Mouse (Mus musculus) layer of hippocampus, adult 11-12 months (tissue): ENCODE measurements around the gene Fam241b.
"Not testable (repeated sequence)": the region's sequence is repeated elsewhere in the genome, so short reads cannot be mapped to it uniquely, and the experiment has no call there.

Experiments used
- DNase-seq: peaks from one replicate; pipeline ENCODE4 v3.0.0; 2022; ENCODE audit warnings: low spot score

Gene Fam241b

GRCm38 (mm10) chr10:62128316-62128951, 15.3 kb downstream of the Fam241b start:
- peak; percentile 32 for DNase-seq

GRCm38 (mm10) chr10:62127711-62128231, 15.9 kb downstream of the Fam241b start:
- DNase-seq, result no peak

- DNase-seq, result no peak
Measured at GRCm38 (mm10) chr10:62127137-62127536, 16.6 kb downstream of the Fam241b start.

- no peak for DNase-seq
Measured at GRCm38 (mm10) chr10:62113865-62114647, 29.7 kb downstream of the Fam241b start.

- DNase-seq, result peak; percentile 32
Measured at GRCm38 (mm10) chr10:62111207-62111576, 32.5 kb downstream of the Fam241b start.

DNA sequence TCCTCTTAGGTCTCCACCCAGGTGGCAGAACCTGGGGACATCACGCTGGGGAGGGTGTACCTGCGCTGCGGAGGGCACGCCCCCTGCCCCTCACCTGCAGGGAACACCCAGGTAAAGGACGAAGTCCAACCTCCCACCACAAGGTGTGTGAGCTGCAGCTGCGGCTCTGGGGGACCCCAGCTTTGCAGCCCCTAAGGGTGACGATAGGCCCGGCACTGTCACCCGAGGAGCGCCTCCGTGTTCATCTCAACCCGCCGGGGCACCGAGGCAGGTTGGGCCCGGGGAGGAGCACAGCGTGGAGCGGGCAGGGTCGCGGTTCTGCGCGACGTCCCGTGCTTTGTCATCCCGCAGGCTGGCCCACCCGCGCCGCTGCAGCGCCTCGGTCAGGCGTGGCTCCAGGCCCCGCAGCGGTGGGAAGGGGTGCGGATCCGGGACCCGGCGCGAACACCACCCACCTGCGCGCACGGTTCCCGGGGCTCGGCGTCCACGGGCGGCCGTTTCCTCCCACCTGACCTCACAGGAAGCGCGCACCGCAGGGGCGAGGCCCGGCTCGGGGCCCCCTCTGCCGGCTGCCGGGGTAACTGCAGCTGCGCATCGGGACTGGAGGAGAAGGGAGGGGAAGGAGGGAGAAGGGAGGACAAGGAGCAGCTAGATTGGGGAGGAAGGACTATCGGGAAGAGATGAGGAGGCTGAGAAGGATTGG, 33.1 kb downstream of the Fam241b start:
- peak; percentile 87 for DNase-seq

DNA sequence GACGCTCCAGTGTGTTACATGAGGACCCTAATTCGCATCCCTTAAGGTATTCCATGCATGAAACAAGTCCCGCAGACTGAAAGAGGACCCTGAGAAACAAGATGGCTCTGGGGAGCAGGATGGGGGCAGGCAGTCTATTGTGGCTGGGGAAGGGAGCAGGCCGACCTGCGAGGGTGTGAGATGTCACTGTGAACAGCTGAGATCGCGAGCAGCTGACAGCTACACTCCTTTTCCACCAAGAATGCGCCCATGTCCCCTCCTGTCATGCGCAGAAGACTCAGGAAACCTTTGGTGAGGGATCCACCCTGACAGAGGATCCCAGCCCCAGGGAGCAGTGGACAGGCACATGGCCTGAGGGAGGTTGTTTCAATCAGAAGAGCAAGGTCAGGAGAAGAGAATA, 36.7 kb downstream of the Fam241b start:
- DNase-seq, result no peak

DNA sequence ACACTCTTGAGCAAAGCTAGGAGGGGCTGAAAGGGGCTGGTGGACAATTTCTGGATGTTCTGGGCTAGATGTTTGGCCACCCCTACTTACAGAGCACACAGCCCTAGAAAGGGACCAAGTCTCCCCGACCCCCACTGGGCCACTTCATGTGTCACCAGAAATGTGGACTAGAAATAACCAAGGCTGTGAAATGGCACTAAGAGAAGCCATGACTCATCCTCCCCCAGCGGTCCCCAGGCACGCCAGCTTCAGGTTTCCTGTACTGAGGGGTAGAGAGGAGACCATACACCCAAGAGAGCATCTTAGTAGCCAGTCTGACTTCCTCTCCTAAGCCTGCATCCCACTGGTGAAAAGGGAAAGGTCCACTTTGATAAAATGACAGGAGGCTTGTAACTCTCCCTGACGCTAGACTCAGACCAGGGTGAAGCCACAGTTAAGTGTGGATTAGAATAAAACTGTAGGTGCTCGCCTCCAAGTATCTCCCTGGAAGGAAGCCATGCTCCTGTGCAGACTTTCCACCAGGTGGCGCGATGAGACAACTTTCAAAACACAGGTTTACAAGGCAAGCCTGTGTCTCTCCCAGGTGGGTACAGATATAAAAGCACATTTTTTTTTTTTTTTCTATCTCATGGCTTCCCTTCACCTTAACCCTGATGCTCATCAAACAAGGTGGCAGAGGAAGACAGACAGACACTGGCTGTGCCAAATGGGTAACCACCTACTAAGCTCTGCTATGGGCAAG, 38.7 kb downstream of the Fam241b start:
- DNase-seq, result peak; percentile 72

- DNase-seq, result peak; percentile 87
Measured at GRCm38 (mm10) chr10:62101504-62102439, 41.9 kb downstream of the Fam241b start.

- no peak for DNase-seq
Measured at GRCm38 (mm10) chr10:62099749-62100403, 43.8 kb downstream of the Fam241b start.

DNA sequence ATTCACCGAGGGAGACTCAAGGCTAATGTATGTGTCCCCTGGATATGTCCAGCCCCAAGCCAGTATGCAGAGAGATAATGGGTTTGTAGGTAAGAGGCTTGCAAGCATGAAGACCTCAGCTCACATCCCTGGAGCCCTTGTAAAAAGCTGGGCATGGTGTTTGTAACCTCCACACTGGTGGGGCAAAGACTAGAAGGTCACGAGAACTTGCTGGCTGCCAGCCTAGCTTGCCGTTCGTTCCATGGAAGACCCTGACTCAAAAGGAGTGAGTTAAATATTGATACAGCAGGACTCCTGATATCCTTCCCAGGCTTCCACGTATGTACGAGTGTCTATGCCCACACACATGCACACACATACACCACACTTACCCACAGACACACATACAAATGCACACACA, 49.3 kb downstream of the Fam241b start:
- no peak for DNase-seq

DNA sequence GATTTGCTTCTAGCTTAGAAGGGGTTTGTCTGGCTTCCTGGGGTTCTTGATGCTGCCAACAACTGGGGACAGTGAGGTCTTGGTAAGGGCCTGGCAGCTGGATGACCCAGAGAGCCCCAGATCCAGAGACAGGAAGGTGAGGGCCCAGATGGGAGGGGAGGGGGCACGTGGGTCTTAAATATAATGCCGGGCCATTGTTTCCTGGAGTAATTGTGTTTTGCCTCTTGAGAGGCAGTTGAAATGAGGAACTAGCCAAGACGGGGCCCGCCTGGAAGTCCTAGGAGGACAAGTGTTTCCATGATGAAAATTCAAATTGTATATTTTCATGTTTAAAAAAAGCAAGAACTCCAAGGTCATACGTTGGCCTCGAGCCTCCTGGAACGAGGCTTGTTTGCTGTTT, 49.8 kb downstream of the Fam241b start:
- no peak for DNase-seq

GRCm38 (mm10) chr10:62089486-62089885, 54.2 kb downstream of the Fam241b start:
- no peak for DNase-seq

DNA sequence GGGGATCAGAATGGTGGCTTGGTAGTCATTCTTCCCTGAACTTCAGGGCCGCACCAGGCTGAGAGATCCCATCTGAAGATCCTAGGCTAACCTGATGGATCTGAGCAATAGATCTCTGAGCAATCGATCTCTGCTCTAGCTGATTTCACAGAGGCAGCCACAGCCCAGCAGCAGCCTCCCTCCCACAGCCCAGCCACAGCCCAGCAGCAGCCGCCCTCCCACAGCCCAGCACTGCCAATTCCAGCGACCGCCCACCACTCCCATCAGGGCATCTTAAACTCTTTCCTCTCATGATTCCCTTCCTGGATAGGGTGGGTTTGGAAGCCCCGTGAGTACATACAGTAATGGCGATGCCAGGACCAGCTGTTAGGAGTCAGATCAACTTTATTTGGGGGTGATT, 54.6 kb downstream of the Fam241b start:
- DNase-seq, result no peak

DNA sequence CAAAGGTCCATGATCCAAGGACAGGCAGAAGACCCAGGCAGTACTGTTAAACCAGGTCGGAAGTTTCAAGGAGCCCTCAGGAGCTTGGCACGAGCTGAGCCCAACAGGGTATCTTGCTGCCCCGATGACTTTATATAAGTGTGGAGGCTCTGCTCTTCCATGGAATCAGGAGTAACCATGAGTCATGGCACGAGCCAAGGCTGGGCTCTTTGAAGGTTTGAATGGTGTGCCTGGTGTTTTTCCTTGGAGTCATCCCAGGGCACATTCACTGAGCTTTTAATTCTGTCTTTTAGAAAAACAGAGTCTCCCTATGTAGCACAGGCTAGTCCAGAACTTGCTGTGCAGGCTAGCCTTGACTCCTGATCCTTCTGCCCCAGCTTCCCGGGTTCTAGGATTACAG, 55.3 kb downstream of the Fam241b start:
- no peak for DNase-seq

GRCm38 (mm10) chr10:62086826-62087225, 56.9 kb downstream of the Fam241b start:
- DNase-seq, result no peak

- DNase-seq, result no peak
Measured at GRCm38 (mm10) chr10:62086044-62086443, 57.7 kb downstream of the Fam241b start.

DNA sequence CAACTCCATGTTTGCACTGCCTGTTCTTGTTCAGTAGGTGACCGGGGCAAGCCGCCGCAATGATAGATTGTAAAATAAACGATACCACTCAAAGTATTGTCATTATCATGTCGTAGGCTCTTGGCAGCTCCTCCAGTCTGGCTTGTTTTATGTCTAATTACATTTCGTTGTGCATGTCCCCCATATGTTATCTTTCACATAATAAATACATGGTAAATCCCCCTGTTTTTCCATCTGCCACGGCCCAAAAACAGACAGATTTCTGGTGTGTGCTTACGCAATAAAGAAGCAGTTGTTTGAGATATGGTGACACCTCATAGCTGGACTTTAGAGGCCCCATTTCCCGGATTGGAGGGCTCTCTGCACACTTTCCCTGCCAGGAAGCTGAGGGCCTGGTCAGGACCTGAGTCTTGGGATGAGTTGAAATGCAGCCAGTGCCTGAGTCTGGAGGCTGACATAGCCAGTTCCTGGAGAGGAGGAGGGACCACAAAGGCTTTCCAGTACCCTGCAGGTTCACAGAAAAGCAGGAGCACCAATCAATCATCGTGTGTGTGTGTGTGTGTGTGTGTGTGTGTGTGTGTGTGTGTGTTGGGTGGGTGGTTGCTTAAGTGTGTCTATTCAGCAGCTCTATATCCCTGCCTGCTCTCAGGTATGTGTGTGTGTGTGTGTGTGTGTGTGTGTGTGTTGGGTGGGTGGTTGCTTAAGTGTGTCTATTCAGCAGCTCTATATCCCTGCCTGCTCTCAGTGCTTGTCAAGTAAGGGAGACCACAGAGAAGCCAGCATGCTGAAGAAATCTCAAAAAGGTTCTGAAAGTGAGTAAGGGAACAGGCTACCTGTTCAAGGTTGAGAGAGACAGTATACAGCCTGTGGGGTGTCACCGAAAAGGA, 67.2 kb downstream of the Fam241b start:
- DNase-seq, result no peak

DNA sequence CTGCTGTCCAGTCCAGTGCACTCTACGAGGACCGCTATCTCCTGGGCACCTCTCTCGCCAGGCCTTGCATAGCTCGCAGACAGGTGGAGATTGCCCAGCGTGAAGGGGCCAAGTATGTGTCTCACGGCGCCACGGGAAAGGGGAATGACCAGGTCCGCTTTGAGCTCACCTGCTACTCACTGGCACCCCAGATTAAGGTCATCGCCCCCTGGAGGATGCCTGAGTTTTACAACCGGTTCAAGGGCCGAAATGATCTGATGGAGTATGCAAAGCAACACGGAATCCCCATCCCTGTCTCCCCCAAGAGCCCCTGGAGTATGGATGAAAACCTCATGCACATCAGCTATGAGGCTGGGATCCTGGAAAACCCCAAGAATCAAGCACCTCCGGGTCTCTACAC, 72.4 kb downstream of the Fam241b start:
- not testable (repeated sequence) for DNase-seq
